Mouse (Mus musculus): ENCODE measurements around the gene Sorcs1. TPM values are rescaled to one million over a fixed set of nuclear protein-coding genes. Genes with fewer than 3 reads are reported as not detected.

Gene Sorcs1
- polyA plus RNA-seq, 1 experiment from 2014 or later = 3.9 TPM

GRCm38 (mm10) chr19:50476774-50477173 is 201.7 kb downstream of the Sorcs1 start:
- Histone ChIP-seq H3K4me3 (replicated peaks) (no peak overlapping the region), H3K4me1 (no peaks in the 10 kb centered on the region), H3K27me3 (no peaks in the 10 kb centered on the region), H3K9me3 (replicated peaks) (no peaks in the 10 kb centered on the region), H3K4me2 (no peak overlapping the region), H3K9ac (no peak overlapping the region), H3K27ac (no peak overlapping the region), H3K36me3 (no peaks in the 10 kb centered on the region)
- WGBS = 79% methylated on average over 6 of the region's 6 CpGs
- ATAC-seq (replicated peaks; ENCODE audit: low FRiP score) = no peak

GRCm38 (mm10) chr19:50468592-50468991 is 209.9 kb downstream of the Sorcs1 start:
- Histone ChIP-seq H3K27me3 (no peaks in the 10 kb centered on the region), H3K27ac (no peak overlapping the region), H3K9ac (no peak overlapping the region), H3K36me3 (no peaks in the 10 kb centered on the region), H3K4me3 (replicated peaks) (no peak overlapping the region), H3K4me2 (no peak overlapping the region), H3K9me3 (replicated peaks) (no peaks in the 10 kb centered on the region), H3K4me1 (0 out of 2 replicates have a peak, but pooled peaks cover 5% of the 10 kb centered on the region)
- ATAC-seq (replicated peaks; ENCODE audit: low FRiP score) = no peak
- 86% methylated on average over 3 of the region's 3 CpGs for WGBS

- H3K27ac ChIP-seq = no peak overlapping the region
- H3K4me1 ChIP-seq = 0 out of 2 replicates have a peak, but pooled peaks cover 5% of the 10 kb centered on the region
- no peak overlapping the region for H3K9ac ChIP-seq
- H3K9me3 ChIP-seq (replicated peaks) = no peaks in the 10 kb centered on the region
- ATAC-seq (replicated peaks; ENCODE audit: low FRiP score) = no peak
- 60% methylated on average over 6 of the region's 6 CpGs for WGBS
- H3K27me3 ChIP-seq = no peaks in the 10 kb centered on the region
- no peak overlapping the region for H3K4me3 ChIP-seq (replicated peaks)
- H3K4me2 ChIP-seq = no peak overlapping the region
- no peaks in the 10 kb centered on the region for H3K36me3 ChIP-seq
Measured at GRCm38 (mm10) chr19:50464811-50465210, 213.6 kb downstream of the Sorcs1 start.

GRCm38 (mm10) chr19:50458581-50458980 is 219.9 kb downstream of the Sorcs1 start:
- H3K4me2 ChIP-seq = no peak overlapping the region
- H3K9me3 ChIP-seq (replicated peaks) = no peaks in the 10 kb centered on the region
- WGBS = 89% methylated on average over 5 of the region's 5 CpGs
- ATAC-seq (replicated peaks; ENCODE audit: low FRiP score) = no peak
- no peaks in the 10 kb centered on the region for H3K27me3 ChIP-seq
- no peak overlapping the region for H3K9ac ChIP-seq
- no peaks in the 10 kb centered on the region for H3K4me1 ChIP-seq
- no peaks in the 10 kb centered on the region for H3K36me3 ChIP-seq
- H3K27ac ChIP-seq = no peak overlapping the region
- H3K4me3 ChIP-seq (replicated peaks) = no peak overlapping the region

GRCm38 (mm10) chr19:50457275-50457892 is 221.1 kb downstream of the Sorcs1 start:
- 0 out of 2 replicates have a peak, but pooled peaks have one; percentile 29 for ATAC-seq (replicated peaks; ENCODE audit: low FRiP score)
- Histone ChIP-seq H3K9ac (no peak overlapping the region), H3K4me2 (no peak overlapping the region), H3K9me3 (replicated peaks) (no peaks in the 10 kb centered on the region), H3K27ac (no peak overlapping the region), H3K4me1 (no peaks in the 10 kb centered on the region), H3K27me3 (no peaks in the 10 kb centered on the region), H3K36me3 (no peaks in the 10 kb centered on the region), H3K4me3 (replicated peaks) (no peak overlapping the region)
- 40% methylated on average over 5 of the region's 5 CpGs for WGBS

- 24% methylated on average over 4 of the region's 4 CpGs for WGBS
- Histone ChIP-seq H3K4me2 (peak overlapping the region; percentile 46), H3K36me3 (no peaks in the 10 kb centered on the region), H3K4me3 (replicated peaks) (no peak overlapping the region), H3K27ac (no peak overlapping the region), H3K4me1 (peaks cover 26% of the 10 kb centered on the region), H3K9me3 (replicated peaks) (no peaks in the 10 kb centered on the region), H3K27me3 (no peaks in the 10 kb centered on the region), H3K9ac (no peak overlapping the region)
- no peak for ATAC-seq (replicated peaks; ENCODE audit: low FRiP score)
Measured at GRCm38 (mm10) chr19:50441099-50441498, 237.3 kb downstream of the Sorcs1 start.

GRCm38 (mm10) chr19:50440246-50440910 is 238.1 kb downstream of the Sorcs1 start:
- Histone ChIP-seq H3K4me3 (replicated peaks) (peak overlapping the region; percentile 16; the same call in 1 of the 2 replicates), H3K4me1 (peaks cover 26% of the 10 kb centered on the region), H3K36me3 (no peaks in the 10 kb centered on the region), H3K27me3 (no peaks in the 10 kb centered on the region), H3K9me3 (replicated peaks) (no peaks in the 10 kb centered on the region), H3K4me2 (peak overlapping the region; percentile 46), H3K9ac (no peak overlapping the region), H3K27ac (0 out of 2 replicates have a peak overlapping the region, but pooled peaks have one; percentile 27)
- 4% methylated on average over 11 of the region's 11 CpGs for WGBS
- 0 out of 2 replicates have a peak, but pooled peaks have one; percentile 9 for ATAC-seq (replicated peaks; ENCODE audit: low FRiP score)

- H3K27ac ChIP-seq = no peak overlapping the region
- WGBS = 28% methylated on average over 3 of the region's 3 CpGs
- H3K4me3 ChIP-seq (replicated peaks) = no peak overlapping the region
- no peak for ATAC-seq (replicated peaks; ENCODE audit: low FRiP score)
- no peak overlapping the region for H3K4me2 ChIP-seq
- no peaks in the 10 kb centered on the region for H3K36me3 ChIP-seq
- peaks cover 26% of the 10 kb centered on the region for H3K4me1 ChIP-seq
- no peaks in the 10 kb centered on the region for H3K27me3 ChIP-seq
- no peaks in the 10 kb centered on the region for H3K9me3 ChIP-seq (replicated peaks)
- H3K9ac ChIP-seq = no peak overlapping the region
Measured at GRCm38 (mm10) chr19:50439464-50439881, 239.0 kb downstream of the Sorcs1 start.

GRCm38 (mm10) chr19:50422928-50423327 is 255.5 kb downstream of the Sorcs1 start:
- 0 out of 2 replicates have a peak, but pooled peaks cover 4% of the 10 kb centered on the region for H3K4me1 ChIP-seq
- H3K9ac ChIP-seq = no peak overlapping the region
- H3K36me3 ChIP-seq = no peaks in the 10 kb centered on the region
- whole genome bisulfite sequencing = 82% methylated on average over 1 of the region's 1 CpGs
- no peak overlapping the region for H3K4me2 ChIP-seq
- no peaks in the 10 kb centered on the region for H3K9me3 ChIP-seq (replicated peaks)
- no peaks in the 10 kb centered on the region for H3K27me3 ChIP-seq
- no peak overlapping the region for H3K27ac ChIP-seq
- no peak for ATAC-seq (replicated peaks; ENCODE audit: low FRiP score)
- no peak overlapping the region for H3K4me3 ChIP-seq (replicated peaks)

- no peak overlapping the region for H3K9ac ChIP-seq
- 0 out of 2 replicates have a peak, but pooled peaks cover 4% of the 10 kb centered on the region for H3K4me1 ChIP-seq
- 35% methylated on average over 14 of the region's 14 CpGs for WGBS
- H3K4me3 ChIP-seq (replicated peaks) = no peak overlapping the region
- no peaks in the 10 kb centered on the region for H3K36me3 ChIP-seq
- 0 out of 2 replicates have a peak overlapping the region, but pooled peaks have one; percentile 37 for H3K27ac ChIP-seq
- ATAC-seq (replicated peaks; ENCODE audit: low FRiP score) = peak; percentile 69; the same call in 1 of the 2 replicates
- no peaks in the 10 kb centered on the region for H3K9me3 ChIP-seq (replicated peaks)
- H3K4me2 ChIP-seq = peak overlapping the region; percentile 22; the same call in 1 of the 2 replicates
- H3K27me3 ChIP-seq = no peaks in the 10 kb centered on the region
Measured at GRCm38 (mm10) chr19:50418962-50419720, 259.3 kb downstream of the Sorcs1 start.

GRCm38 (mm10) chr19:50410561-50410960 is 267.9 kb downstream of the Sorcs1 start:
- H3K4me1 ChIP-seq = no peaks in the 10 kb centered on the region
- no peaks in the 10 kb centered on the region for H3K9me3 ChIP-seq (replicated peaks)
- H3K4me3 ChIP-seq (replicated peaks) = no peak overlapping the region
- no peak overlapping the region for H3K4me2 ChIP-seq
- no peaks in the 10 kb centered on the region for H3K36me3 ChIP-seq
- ATAC-seq (replicated peaks; ENCODE audit: low FRiP score) = no peak
- no peaks in the 10 kb centered on the region for H3K27me3 ChIP-seq
- H3K9ac ChIP-seq = no peak overlapping the region
- 68% methylated on average over 3 of the region's 3 CpGs for WGBS
- H3K27ac ChIP-seq = no peak overlapping the region

GRCm38 (mm10) chr19:50398341-50398740 is 280.1 kb downstream of the Sorcs1 start:
- H3K27ac ChIP-seq = no peak overlapping the region
- no peak overlapping the region for H3K4me3 ChIP-seq (replicated peaks)
- no peak overlapping the region for H3K4me2 ChIP-seq
- no peaks in the 10 kb centered on the region for H3K36me3 ChIP-seq
- H3K9me3 ChIP-seq (replicated peaks) = no peaks in the 10 kb centered on the region
- WGBS = 94% methylated on average over 2 of the region's 2 CpGs
- no peaks in the 10 kb centered on the region for H3K27me3 ChIP-seq
- H3K9ac ChIP-seq = no peak overlapping the region
- H3K4me1 ChIP-seq = no peaks in the 10 kb centered on the region
- no peak for ATAC-seq (replicated peaks; ENCODE audit: low FRiP score)
